Mouse (Mus musculus): ENCODE measurements around the gene Itgav.
"Not testable (repeated sequence)": the region's sequence is repeated elsewhere in the genome, so short reads cannot be mapped to it uniquely, and the experiment has no call there.

Itgav gene

DNA sequence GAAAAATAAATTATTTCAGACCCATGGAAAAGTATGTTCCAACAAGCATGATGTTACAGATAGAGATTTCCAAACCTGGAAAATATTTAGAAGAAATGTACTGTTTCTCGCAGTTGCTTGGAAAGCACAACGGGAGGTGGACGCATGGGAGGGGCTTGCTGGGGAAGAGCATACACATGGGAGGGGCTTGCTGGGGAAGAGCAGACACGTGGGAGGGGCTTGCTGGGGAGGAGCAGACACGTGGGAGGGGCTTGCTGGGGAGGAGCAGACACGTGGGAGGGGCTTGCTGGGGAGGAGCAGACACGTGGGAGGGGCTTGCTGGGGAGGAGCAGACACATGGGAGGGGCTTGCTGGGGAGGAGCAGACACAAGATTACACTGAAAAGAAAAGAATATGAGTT is 10.9 kb upstream of the Itgav start:
- DNase-seq (ENCODE audit: low spot score in 2 of 2) = not testable (repeated sequence)

DNA sequence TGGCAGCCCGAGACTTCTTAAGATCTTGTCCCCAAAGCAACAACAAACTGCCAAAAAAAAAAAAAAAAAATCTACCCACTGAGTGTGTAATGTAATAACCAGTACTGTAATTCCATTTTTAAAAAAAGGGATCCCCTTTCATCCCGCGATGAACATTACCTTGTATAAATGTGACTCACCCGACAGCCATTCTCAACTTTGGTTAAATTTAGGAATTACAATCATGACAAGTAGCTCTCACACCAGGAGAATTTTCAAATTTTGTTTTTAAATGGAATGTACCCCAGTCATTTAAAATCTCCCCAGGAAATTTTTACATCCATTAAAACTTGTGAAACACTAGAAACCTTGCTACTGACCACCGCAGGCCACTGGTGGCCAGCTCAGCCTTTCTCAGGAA is 10.3 kb upstream of the Itgav start:
- no peak for DNase-seq (ENCODE audit: low spot score in 2 of 2)

GRCm38 (mm10) chr2:83714783-83715182 is 9.4 kb upstream of the Itgav start:
- peak in 1 of 2 experiments; percentile 39 for DNase-seq (ENCODE audit: low spot score in 2 of 2)

DNA sequence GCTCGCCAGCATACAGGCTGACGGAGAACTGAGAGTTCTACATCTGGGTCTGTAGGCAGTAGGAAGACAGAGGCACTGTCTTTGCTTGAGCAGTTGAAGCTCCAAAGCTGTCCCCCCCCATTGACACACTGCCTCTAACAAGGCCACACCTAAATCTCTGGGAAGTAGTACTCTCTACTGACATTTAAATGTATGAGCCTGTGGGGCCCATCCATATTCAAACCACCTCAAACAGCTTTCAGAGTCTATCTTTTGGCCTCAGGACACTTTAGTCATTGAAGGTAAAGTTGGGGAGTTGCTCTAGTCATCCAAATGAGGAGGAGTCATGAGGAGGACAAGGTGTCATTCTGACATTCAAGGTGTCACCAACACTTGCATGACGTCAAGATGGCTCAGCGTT is 5.9 kb upstream of the Itgav start:
- DNase-seq (ENCODE audit: low spot score in 2 of 2) = no peak

- DNase-seq (ENCODE audit: low spot score in 2 of 2) = no peak
These were observed 2.6 kb upstream of the Itgav start for GRCm38 (mm10) chr2:83721635-83722034.

DNA sequence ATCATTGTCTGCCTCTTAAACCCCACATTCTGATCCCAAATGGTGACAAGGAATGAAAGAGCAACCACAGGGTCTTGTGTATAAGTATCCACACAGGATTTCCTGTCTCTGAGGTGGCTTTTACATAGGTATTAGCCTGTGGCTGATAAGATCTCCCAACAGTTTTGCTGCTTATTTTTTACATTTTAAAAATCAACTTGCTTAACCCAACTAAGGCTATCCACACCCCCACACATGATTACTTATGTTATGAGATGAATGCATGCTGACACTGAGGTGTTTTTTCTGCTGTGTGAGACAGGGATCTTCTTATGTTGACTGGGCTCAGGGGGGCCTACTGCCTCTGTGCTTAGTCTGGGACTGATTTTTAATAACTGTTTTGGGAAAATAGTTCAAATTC is 1.3 kb upstream of the Itgav start:
- no peak for DNase-seq (ENCODE audit: low spot score in 2 of 2)

- no peak for DNase-seq (ENCODE audit: low spot score in 2 of 2)
These were observed 851 bp upstream of the Itgav start for GRCm38 (mm10) chr2:83723346-83723745.

DNA sequence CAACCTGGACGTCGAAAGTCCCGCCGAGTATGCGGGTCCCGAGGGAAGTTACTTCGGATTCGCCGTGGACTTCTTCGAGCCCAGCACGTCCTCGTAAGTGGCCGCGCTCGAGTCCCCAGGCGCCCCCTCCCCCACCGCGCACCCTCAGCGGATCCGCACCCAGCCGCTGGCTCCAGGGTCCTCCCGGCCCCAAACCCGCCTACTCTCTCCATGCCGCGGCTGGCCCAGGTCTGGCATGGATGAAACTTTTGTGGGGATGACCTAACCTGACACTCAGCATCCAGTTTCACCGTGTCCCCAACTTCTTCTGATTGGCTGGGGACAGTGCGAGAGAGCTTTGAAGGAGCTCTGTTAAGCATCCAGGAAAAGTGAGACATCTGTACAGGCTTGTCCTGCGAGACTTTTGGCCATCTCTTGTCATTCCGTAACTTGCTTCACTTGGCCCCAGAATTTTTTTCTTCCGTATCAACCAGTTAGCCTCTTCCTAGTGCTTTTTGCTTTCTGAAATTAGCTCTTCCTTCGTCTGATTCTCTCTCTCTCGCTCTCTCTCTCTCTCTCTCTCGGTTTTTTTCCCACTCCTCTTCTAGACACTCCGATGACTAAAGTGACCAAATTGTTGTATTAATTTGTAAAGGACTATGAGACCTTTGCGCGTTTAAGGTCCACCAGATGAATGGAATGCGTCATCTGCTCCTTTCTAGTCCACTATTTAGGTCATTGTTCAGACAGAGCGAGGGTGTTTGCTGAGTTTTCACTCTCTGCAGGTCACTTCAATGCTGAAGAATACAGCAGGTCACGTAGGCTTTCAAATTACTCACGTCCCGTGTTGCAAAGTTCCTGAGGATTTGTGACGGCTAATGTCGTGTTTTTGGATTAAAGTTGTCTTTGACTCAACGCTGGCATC is 882 bp downstream of the Itgav start:
- no peak for DNase-seq (ENCODE audit: low spot score in 2 of 2)

GRCm38 (mm10) chr2:83725796-83726195 is 1.6 kb downstream of the Itgav start:
- no peak for DNase-seq (ENCODE audit: low spot score in 2 of 2)

- peak; percentile 61 to 80 for DNase-seq (ENCODE audit: low spot score in 2 of 2)
These were observed 4.1 kb downstream of the Itgav start for GRCm38 (mm10) chr2:83728238-83728682.

DNA sequence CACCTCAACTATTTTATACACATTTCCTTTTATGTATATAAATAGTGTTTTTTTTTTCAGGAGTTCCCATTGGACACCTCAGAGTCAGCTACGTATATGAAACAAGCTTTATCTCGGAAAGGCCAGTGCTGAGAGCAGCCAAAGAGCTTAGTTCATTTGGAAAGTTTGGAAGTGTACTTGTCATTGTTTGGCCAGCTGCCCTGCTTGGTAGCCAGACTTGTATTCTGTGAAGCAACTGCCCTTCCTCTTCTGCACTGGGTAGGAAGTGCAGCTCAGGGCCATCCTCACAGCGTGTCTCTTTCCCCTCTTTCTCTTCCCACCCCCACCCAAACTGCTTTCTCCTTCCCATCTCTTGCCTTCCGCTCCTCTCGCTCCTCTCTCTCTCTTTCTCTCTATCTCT is 5.1 kb downstream of the Itgav start:
- DNase-seq (ENCODE audit: low spot score in 2 of 2) = no peak

DNA sequence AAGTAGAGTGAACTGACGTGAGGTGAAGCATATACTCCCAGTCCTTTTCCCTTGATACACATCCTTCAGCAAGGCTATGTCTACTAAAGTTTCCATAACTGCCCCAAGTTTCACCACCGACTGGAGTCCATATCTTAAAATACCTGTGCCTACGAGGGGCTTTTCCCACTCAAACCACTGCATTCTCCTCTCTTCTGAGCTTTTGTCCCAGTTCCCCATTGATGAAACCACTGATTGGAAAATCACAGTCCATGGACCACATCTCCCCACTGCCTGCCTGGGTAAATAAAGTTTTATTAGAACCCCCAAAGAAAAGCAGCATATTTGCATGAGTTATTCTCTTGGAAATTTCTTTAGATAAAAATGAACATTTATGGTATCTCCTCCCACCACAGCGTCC is 8.7 kb downstream of the Itgav start:
- no peak for DNase-seq (ENCODE audit: low spot score in 2 of 2)

GRCm38 (mm10) chr2:83733981-83734393 is 9.8 kb downstream of the Itgav start:
- no peak for DNase-seq (ENCODE audit: low spot score in 2 of 2)

GRCm38 (mm10) chr2:83735276-83735675 is 11.1 kb downstream of the Itgav start:
- no peak for DNase-seq (ENCODE audit: low spot score in 2 of 2)

DNA sequence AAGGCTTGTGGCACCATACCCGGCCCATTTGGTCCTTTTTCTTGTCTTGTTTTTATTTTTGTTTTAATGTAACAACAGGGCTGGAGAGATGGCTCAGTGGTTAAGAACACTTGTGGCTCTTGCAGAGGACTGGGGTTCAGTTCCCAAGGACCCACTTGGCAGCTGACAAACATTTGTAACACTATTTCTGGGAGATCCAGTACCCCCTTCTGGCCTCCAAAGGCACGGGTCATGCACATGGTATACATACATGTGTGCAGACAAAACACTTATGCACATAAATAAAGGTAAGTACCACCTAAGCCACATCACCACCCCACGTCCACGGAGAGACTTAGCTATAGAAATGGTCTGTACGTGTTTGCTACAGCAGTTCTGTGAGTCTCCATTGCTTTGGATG is 12.6 kb downstream of the Itgav start:
- DNase-seq (ENCODE audit: low spot score in 2 of 2) = no peak

DNA sequence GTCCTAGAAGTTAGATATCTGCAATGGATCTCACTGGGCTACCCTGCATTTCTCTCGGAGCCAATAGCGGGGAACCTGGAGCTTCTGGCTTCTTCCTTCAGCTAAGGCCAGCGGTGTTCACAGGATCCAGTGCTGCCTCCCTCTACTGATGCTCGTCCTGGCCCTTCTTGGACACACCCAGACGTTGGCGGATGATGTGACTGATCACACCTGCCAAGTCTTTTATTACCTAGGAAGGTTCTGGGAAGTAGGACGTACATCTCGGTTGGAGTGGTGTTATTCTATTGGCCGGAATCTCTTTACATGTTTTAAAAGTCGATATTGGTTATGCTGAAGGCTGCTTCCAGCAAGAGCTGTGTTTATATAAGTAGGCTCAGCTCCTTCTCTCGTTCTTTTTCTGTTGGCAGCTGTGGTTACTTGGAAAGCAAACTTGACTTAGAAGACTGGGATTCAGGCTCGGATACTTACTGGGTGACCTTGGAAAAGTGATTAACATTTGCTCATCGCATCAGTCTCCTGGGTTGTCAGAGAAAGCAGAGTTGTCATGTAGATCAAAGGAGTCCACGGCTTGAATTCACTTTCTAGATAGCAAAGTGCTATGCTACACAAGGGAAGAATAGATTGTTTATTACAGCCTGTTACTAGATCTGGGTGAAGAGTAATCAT is 14.5 kb downstream of the Itgav start:
- no peak for DNase-seq (ENCODE audit: low spot score in 2 of 2)

DNA sequence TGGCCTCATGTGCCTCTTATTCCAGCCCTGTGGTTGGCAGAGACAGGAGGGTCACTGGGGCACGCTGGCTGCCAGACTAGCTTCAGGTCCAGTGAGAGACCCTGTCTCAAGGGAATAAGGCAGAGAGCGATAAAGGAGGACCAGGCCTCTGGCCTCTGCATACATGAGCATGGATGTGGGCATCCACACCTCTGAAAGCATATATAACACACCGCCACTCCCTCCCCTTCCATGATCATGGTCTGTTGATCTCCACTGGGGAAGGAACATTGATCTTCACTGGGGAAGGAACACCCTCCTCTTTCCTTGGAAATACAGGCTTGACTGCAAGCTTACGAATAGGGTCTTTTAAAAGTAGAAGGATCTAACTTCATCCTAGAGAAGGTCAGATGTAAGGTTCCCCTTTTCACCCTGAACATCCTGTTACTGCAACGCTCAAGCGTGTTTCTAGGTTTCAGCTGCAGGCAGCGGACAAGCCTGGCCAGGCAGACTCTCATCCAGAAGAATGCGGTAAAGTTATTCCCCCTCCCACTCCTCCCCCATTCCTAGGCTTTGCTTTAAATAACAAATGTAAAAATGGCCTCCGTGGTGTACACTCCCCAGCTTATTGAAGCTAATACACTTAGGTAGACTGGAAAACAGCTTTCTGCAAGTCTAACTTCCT is 15.4 kb downstream of the Itgav start:
- DNase-seq (ENCODE audit: low spot score in 2 of 2) = no peak

- DNase-seq (ENCODE audit: low spot score in 2 of 2) = no peak
These were observed 16.4 kb downstream of the Itgav start for GRCm38 (mm10) chr2:83740601-83741031.

DNA sequence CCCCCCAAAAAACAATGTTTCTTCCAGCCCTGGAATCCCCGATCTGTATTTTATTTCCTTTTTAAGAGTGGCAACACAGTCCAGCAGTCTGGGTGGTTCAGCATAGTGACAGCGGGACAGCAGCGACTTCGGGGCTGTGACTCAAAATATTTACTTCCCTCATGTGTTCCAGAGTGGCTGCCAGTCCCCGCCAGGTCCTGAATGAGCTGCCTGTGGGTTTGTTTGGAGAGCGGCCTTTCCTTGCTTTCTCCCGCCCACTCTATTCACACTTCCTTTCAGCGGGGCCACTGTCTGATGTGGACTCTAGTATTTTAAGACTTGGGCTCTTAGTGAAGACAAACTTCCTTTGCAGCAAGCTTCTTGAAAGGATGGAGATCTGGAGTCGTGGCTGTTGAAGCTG is 18.0 kb downstream of the Itgav start:
- peak; percentile 44 to 70 for DNase-seq (ENCODE audit: low spot score in 2 of 2)

DNA sequence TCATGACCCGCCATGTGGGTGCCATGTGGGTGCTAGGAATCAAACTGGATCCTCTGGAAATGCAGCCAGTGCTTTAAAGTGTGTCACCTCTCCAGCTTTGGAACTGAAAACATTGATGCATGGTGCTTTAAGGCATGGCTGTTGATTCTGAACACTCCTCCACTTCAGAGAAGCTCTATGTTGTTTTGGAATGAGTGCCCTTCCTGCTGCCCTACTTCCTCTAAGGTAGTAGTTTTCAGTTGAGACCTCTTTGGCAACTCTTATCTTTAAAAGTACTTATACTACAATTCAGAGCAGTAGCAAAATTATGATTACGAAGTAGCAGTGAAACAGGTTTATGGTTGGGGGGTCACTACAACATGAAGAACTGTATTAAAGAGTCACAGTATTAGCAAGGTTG is 18.6 kb downstream of the Itgav start:
- no peak for DNase-seq (ENCODE audit: low spot score in 2 of 2)

DNA sequence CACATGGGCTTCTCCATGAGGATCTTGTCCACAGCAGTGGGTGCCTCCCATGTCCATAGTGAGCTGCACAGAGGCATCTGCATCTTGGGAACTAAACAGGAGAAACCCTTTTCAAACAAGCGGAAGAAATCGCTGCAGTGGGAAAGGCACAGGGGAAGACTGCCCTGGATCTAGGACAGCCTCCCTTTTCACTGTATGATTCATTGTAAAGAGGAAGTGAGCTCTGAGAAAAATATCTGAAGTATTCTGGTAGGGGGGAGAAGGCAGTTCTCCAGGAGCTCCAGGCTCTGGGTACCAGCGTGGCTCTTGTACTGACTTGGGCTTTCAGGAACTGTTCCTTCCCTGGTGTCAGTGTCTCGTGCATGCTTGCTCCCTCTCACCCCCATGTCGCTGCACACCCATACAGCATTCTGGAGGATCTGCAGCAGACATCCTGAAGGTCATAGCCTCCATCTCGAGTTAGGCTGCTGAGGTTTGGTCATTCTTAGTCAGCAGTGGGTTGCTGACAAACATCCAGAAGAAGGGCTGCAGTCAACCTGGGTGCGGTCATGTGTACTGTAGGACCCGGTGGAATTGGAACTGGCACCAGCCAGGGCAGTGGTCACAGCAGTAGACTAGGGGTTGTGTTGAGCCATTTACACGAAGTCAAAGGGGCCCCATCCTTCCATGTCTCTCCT is 20.2 kb downstream of the Itgav start:
- no peak for DNase-seq (ENCODE audit: low spot score in 2 of 2)

GRCm38 (mm10) chr2:83745257-83745656 is 21.1 kb downstream of the Itgav start:
- DNase-seq (ENCODE audit: low spot score in 2 of 2) = no peak

All from right cerebral cortex, postnatal 36 days (tissue).